In genomic region chr17:53658668-53659067, GRCm38 (mm10) we compare ENCODE assay signal across 21 mouse cellular contexts. TPM values are rescaled to one million over a fixed set of nuclear protein-coding genes. Genes with fewer than 3 reads are reported as not detected.
DNase-seq lines count a peak whose midpoint lies in the region; ATAC-seq and TF ChIP-seq lines count a peak whose summit lies in the region.
"Had no signal": no experiment of that assay in that cellular context is flagged by ENCODE, and none has a peak within 500 bp of the region (broad histone marks: within the 10 kb centered on the region; RNA-seq: fewer than 3 reads in every experiment).

No protein-coding gene starts in this region.

- H3K9ac ChIP-seq in forebrain, embryonic 13.5 days = no peak overlapping the region
- no peak overlapping the region for H3K9ac ChIP-seq in forebrain, postnatal 0 days
- no peak overlapping the region for H3K9ac ChIP-seq in midbrain, embryonic 14.5 days (replicated peaks; ENCODE audit: low read length)
- H3K9ac ChIP-seq: embryonic facial prominence, embryonic 13.5 days; heart, embryonic 15.5 days; intestine, embryonic 15.5 days; liver, embryonic 12.5 days; lung, embryonic 14.5 days had no signal

- no peak overlapping the region for H3K4me2 ChIP-seq in forebrain, embryonic 13.5 days
- H3K4me2 ChIP-seq in forebrain, postnatal 0 days (ENCODE audit: low read depth) = no peak overlapping the region
- H3K4me2 ChIP-seq in midbrain, embryonic 14.5 days (ENCODE audit: low read length) = no peak overlapping the region
- H3K4me2 ChIP-seq: embryonic facial prominence, embryonic 13.5 days; heart, embryonic 15.5 days; intestine, embryonic 15.5 days; liver, embryonic 12.5 days; lung, embryonic 14.5 days had no signal

- 58% methylated on average over 2 of the region's 2 CpGs for WGBS in forebrain, embryonic 13.5 days
- 38% methylated on average over 2 of the region's 2 CpGs for WGBS in forebrain, postnatal 0 days
- 71% methylated on average over 2 of the region's 2 CpGs for WGBS in midbrain, embryonic 14.5 days

- no peak for TF ChIP-seq POLR2A in brain, embryonic 14.5 days (IDR thresholded peaks at IDR 0.05; ENCODE audit: borderline replicate concordance, extremely low read depth, insufficient read depth, insufficient read length, poor library complexity, severe bottlenecking)

- peaks cover 43% of the 10 kb centered on the region for H3K36me3 ChIP-seq in forebrain, embryonic 13.5 days (ENCODE audit: poor library complexity, severe bottlenecking)
- peaks cover 23% of the 10 kb centered on the region; the same call in 1 of the 2 replicates for H3K36me3 ChIP-seq in forebrain, postnatal 0 days (ENCODE audit: insufficient read depth)
- peaks cover 43% of the 10 kb centered on the region for H3K36me3 ChIP-seq in midbrain, embryonic 14.5 days (ENCODE audit: control insufficient read depth, insufficient read depth, low read length)
- H3K36me3 ChIP-seq: intestine, embryonic 15.5 days had no signal

- peak; percentile 68 for ATAC-seq in forebrain, embryonic 13.5 days
- ATAC-seq in forebrain, postnatal 0 days = no peak
- ATAC-seq in midbrain, embryonic 14.5 days (ENCODE audit: low FRiP score, low TSS enrichment) = peak; percentile 75; the same call in 1 of the 2 replicates
- ATAC-seq: intestine, embryonic 15.5 days; liver, embryonic 12.5 days had no signal

- H3K4me3 ChIP-seq in forebrain, embryonic 13.5 days = no peak overlapping the region
- no peak overlapping the region for H3K4me3 ChIP-seq in forebrain, postnatal 0 days (ENCODE audit: low read depth, low read length)
- no peak overlapping the region for H3K4me3 ChIP-seq in midbrain, embryonic 14.5 days (replicated peaks; ENCODE audit: low read depth, low read length)
- H3K4me3 ChIP-seq: embryonic facial prominence, embryonic 13.5 days; heart, embryonic 15.5 days; intestine, embryonic 15.5 days; liver, embryonic 12.5 days had no signal

- H3K27ac ChIP-seq in forebrain, embryonic 13.5 days = no peak overlapping the region
- H3K27ac ChIP-seq in forebrain, postnatal 0 days (ENCODE audit: low read depth, low read length) = no peak overlapping the region
- 0 out of 2 replicates have a peak overlapping the region, but pooled peaks have one; percentile 13 for H3K27ac ChIP-seq in midbrain, embryonic 14.5 days (replicated peaks; ENCODE audit: low read depth, low read length)
- H3K27ac ChIP-seq: embryonic facial prominence, embryonic 13.5 days; heart, embryonic 15.5 days; intestine, embryonic 15.5 days; liver, embryonic 12.5 days; macrophage; stomach, postnatal 0 days had no signal

- peaks cover 18% of the 10 kb centered on the region for H3K4me1 ChIP-seq in forebrain, embryonic 13.5 days
- H3K4me1 ChIP-seq in forebrain, postnatal 0 days (ENCODE audit: insufficient read depth) = no peaks in the 10 kb centered on the region
- no peaks in the 10 kb centered on the region for H3K4me1 ChIP-seq in midbrain, embryonic 14.5 days (ENCODE audit: control insufficient read depth, insufficient read depth, low read length)
- H3K4me1 ChIP-seq: embryonic facial prominence, embryonic 13.5 days; heart, embryonic 15.5 days; intestine, embryonic 15.5 days had no signal

- no peak for TF ChIP-seq CTCF in forebrain, postnatal 0 days (IDR thresholded peaks at IDR 0.05; ENCODE audit: low read depth)
- no peak for TF ChIP-seq CTCF in brain, embryonic 14.5 days (IDR thresholded peaks at IDR 0.05; ENCODE audit: borderline replicate concordance, extremely low read depth, insufficient read depth, insufficient read length)

- no peaks in the 10 kb centered on the region for H3K27me3 ChIP-seq in forebrain, embryonic 13.5 days
- H3K27me3 ChIP-seq in forebrain, postnatal 0 days (ENCODE audit: insufficient read depth, low read length) = no peaks in the 10 kb centered on the region
- H3K27me3 ChIP-seq in midbrain, embryonic 14.5 days (ENCODE audit: control insufficient read depth, insufficient read depth, low read length) = no peaks in the 10 kb centered on the region
- H3K27me3 ChIP-seq: embryonic facial prominence, embryonic 13.5 days; heart, embryonic 15.5 days; intestine, embryonic 15.5 days; liver, embryonic 12.5 days had no signal

- no peaks in the 10 kb centered on the region for H3K9me3 ChIP-seq in forebrain, embryonic 13.5 days (replicated peaks)
- no peaks in the 10 kb centered on the region for H3K9me3 ChIP-seq in forebrain, postnatal 0 days (ENCODE audit: low read length)
- no peaks in the 10 kb centered on the region for H3K9me3 ChIP-seq in midbrain, embryonic 14.5 days (ENCODE audit: control insufficient read depth, low read length)
- H3K9me3 ChIP-seq: embryonic facial prominence, embryonic 13.5 days; G1E; heart, embryonic 15.5 days; intestine, embryonic 15.5 days; liver, embryonic 12.5 days had no signal

- DNase-seq in forebrain, postnatal 0 days = no peak
- peak; percentile 19 for DNase-seq in ES-CJ7 (ENCODE audit: low read depth, low spot score)
- peak; percentile 66 for DNase-seq in brain, embryonic 14.5 days (ENCODE audit: low read depth)
- DNase-seq in midbrain, embryonic 14.5 days = peak; percentile 47
- no peak for DNase-seq in cerebellum, postnatal 36 days
- DNase-seq in B cell, adult 2 months = no peak
- no peak for DNase-seq in gastrocnemius, postnatal 10 days
- DNase-seq: adrenal gland, adult 2 months; cerebellum, adult 9-11 months; gastrocnemius, postnatal 25 days; kidney, postnatal 4 days; lung, embryonic 14.5 days; right cerebral cortex, postnatal 4 days had no signal

RNA-seq across cellular contexts. Expression of gene Sgo1, which starts 30.5 kb away (rescaled TPM):
- polyA plus RNA-seq in forebrain, embryonic 13.5 days (2015; fragmentation: Nextera tagmentation; extraction: Ambion mirVana) = 38.4 and 48.5 TPM in 2 replicates
- total RNA-seq in forebrain, postnatal 0 days (2014; rRNA removed) = 1.4 and 3.1 TPM in 2 replicates
- polyA plus RNA-seq in forebrain, postnatal 0 days (2015; fragmentation: Nextera tagmentation; extraction: Ambion mirVana) = 3.7 and 4.0 TPM in 2 replicates
- 5.3 and 10.2 TPM in 2 replicates for polyA plus RNA-seq in brain, embryonic 14.5 days (2012; rRNA removed)
- polyA plus RNA-seq in midbrain, embryonic 14.5 days (2014; fragmentation: Nextera tagmentation; extraction: Ambion mirVana) = 7.3 and 9.2 TPM in 2 replicates
- 1 to 10 TPM; 1.6 to 2.2 TPM for total RNA-seq in gastrocnemius, postnatal 10 days (2021)
- polyA plus RNA-seq: adrenal gland, adult 2 months had no signal

Comparison
In these comparisons a context has a peak if more than half of its experiments do, and no peak if none do; other contexts are left out.
1. DNase-seq: peak in ES-CJ7 (single experiment), brain, embryonic 14.5 days (single experiment) and midbrain, embryonic 14.5 days (single experiment); none in forebrain, postnatal 0 days (single experiment), cerebellum, postnatal 36 days (0 of 2), B cell, adult 2 months (0 of 2) and gastrocnemius, postnatal 10 days (single experiment).